Mouse (Mus musculus) hindbrain, embryonic 16.5 days (tissue): ENCODE measurements around the gene Mphosph9. TPM values are rescaled to one million over a fixed set of nuclear protein-coding genes. Genes with fewer than 3 reads are reported as not detected.
"Not testable (repeated sequence)": the region's sequence is repeated elsewhere in the genome, so short reads cannot be mapped to it uniquely, and the experiment has no call there.

Experiments
- ATAC-seq: fragments of 200-750 bp; cut with Nextera tagmentation; 2 replicates; pipeline ENCODE4 v1.8.0; 2017; ENCODE audit warnings: moderate TSS enrichment, moderate library complexity
- H3K27ac ChIP-seq: fragments of 300-500 bp; sonication (generic); 2 replicates; pipeline ENCODE4 v1.5.1; 2014; ENCODE audit warnings: low read depth, mild to moderate bottlenecking, control low read depth, low read length, moderate library complexity
- H3K27me3 ChIP-seq: fragments of 300-500 bp; sonication (generic); replicated peaks from 2 replicates; pipeline ENCODE4 v1.6.1; 2014; ENCODE audit warnings: low read length; ENCODE audit not compliant: control insufficient read depth, insufficient read depth
- H3K36me3 ChIP-seq: fragments of 300-500 bp; sonication (generic); 2 replicates; pipeline ENCODE4 v1.6.1; 2014; ENCODE audit warnings: mild to moderate bottlenecking, low read length, moderate library complexity, mixed read lengths; ENCODE audit not compliant: control insufficient read depth, insufficient read depth
- H3K4me1 ChIP-seq: fragments of 300-500 bp; sonication (generic); 2 replicates; pipeline ENCODE4 v1.6.1; 2014; ENCODE audit warnings: low read depth, low read length; ENCODE audit not compliant: control insufficient read depth, insufficient read depth
- H3K4me2 ChIP-seq: fragments of 300-500 bp; sonication (generic); 2 replicates; pipeline ENCODE4 v1.6.1; 2014; ENCODE audit warnings: mild to moderate bottlenecking, low read length, control low read depth, moderate library complexity
- H3K4me3 ChIP-seq: fragments of 300-500 bp; sonication (generic); 2 replicates; pipeline ENCODE4 v1.5.1; 2014; ENCODE audit warnings: mild to moderate bottlenecking, low read length, control low read depth, moderate library complexity
- H3K9ac ChIP-seq: fragments of 300-500 bp; sonication (generic); 2 replicates; pipeline ENCODE4 v1.6.1; 2014; ENCODE audit warnings: low read depth, mild to moderate bottlenecking, control low read depth, low read length, moderate library complexity
- H3K9me3 ChIP-seq: fragments of 300-500 bp; sonication (generic); 2 replicates; pipeline ENCODE4 v1.6.1; 2014; ENCODE audit warnings: mild to moderate bottlenecking, low read length, moderate library complexity; ENCODE audit not compliant: control insufficient read depth
- WGBS: fragments of 180-500 bp; shearing (Covaris S2); extraction: QIAGEN DNeasy Blood & Tissue Kit; methylation state at CpG from one replicate; pipeline ENCODE4 v1.1.7; 2014; 5-methylcytosine and 5-hydroxymethylcytosine counted together
- polyA plus RNA-seq: library from polyadenylated mRNA; unstranded; fragments of >200 nt; fragmentation: Nextera tagmentation; extraction: Ambion mirVana; gene quantifications from 2 replicates; pipeline ENCODE4 v1.2.1, GENCODE M21; 2015

Gene Mphosph9
- 9.1 and 9.9 TPM in 2 replicates for polyA plus RNA-seq

DNA sequence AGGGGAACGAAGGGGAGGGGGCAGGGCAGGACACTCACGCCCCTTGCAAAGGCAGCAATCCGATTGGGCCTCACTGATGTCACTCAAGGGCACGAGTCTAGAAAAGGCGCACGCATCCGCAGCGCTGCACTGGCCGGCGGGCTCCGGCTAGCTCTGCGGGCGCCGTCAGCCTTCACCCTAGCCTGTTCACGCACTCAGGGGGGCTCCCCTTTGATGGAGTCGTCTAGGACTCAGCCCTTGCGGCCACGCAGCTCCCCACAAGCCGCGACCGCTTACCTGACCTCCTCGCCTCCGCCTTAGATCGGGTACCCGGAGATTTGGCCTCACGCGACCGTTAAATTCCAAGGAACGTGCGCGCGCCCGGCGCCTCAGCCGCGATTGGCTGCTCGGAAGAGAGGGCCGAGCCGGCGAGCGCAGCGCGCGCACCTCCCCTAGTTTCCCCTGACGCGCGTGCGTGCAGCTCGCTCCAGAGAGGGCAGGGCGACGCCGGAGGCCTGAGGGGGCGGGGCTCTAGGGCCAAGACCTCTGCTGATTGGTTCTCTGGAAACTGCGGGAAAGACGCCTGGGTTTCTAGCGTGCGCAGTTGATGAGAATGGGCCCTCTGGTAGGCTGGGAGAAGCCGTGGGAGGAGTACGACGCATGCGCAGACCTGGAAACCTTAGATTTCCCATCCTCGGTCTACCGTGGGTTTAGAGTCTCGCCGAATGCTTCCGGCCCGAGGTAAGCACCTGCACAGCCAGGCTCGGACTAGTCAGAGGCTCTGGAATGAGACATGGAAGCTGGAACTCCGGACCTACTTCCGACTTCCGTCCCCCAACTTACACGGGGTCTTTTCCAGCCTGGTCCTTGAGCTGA lies at the start of gene Mphosph9, which contains the start of gene 2810006K23Rik:
Mphosph9 (minus strand) TSS at position 463 of the 855 bp plus-strand sequence.
2810006K23Rik (plus strand) TSS at position 580 of the 855 bp plus-strand sequence.
- H3K4me2 ChIP-seq = peak within 1 kb of the TSS; percentile 91
- H3K36me3 ChIP-seq = peaks cover 3% of the 10 kb centered on the region; the same call in 1 of the 2 replicates
- ATAC-seq = peak; percentile 98
- WGBS = under 1% methylated on average over 72 of the region's 72 CpGs
- H3K9ac ChIP-seq = peak within 1 kb of the TSS; percentile 85
- no peaks in the 10 kb centered on the region for H3K27me3 ChIP-seq
- peak within 1 kb of the TSS; percentile 98 for H3K27ac ChIP-seq
- no peaks in the 10 kb centered on the region for H3K9me3 ChIP-seq
- peak within 1 kb of the TSS; percentile 74 for H3K4me3 ChIP-seq
- H3K4me1 ChIP-seq = peaks cover 16% of the 10 kb centered on the region

DNA sequence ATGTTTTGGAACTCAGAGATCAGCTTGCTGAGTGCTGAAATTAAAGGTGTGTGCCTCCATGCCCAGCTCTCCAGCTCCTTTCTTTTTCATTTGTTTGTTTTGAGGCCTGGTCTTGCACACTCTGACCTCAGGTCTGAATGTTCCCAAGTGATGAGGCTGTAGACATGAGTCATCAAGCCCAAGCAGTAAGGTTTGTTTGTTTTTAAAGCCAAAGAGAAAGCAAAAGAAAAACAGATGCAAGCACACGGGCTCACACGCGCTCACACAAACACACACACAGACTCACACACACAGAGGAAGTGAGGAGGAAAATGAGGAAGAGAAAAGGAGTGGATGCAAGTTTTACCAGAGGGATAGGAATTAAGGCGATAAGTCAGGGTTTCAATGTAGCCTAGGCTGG lies 49.4 kb upstream of the Mphosph9 start:
- no peak overlapping the region for H3K4me3 ChIP-seq
- H3K27me3 ChIP-seq = no peaks in the 10 kb centered on the region
- peaks cover 42% of the 10 kb centered on the region for H3K36me3 ChIP-seq
- no peak for ATAC-seq
- no peak overlapping the region for H3K4me2 ChIP-seq
- H3K27ac ChIP-seq = no peak overlapping the region
- no peaks in the 10 kb centered on the region for H3K4me1 ChIP-seq
- no peaks in the 10 kb centered on the region for H3K9me3 ChIP-seq
- H3K9ac ChIP-seq = no peak overlapping the region
- WGBS = 95% methylated on average over 4 of the region's 4 CpGs

DNA sequence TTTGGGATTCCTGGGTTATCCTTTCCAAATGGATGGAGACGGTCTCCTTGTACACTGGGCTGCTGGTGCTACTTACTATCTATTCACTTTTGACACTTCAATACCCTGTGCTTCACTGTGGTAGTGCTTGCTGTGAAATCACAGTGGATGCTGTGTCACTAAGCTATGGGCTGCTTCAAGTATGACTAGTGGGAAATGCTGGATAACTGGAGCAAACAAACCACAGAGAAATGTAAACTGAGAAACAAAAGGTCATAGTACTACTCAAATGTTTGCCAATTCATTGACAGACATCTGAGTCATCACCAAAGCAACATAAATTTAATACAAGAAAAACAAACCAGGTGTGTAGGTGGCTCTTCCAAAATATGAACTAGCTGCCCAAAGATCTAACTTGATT lies 48.6 kb upstream of the Mphosph9 start:
- Histone ChIP-seq H3K4me3 (no peak overlapping the region), H3K36me3 (peaks cover 43% of the 10 kb centered on the region), H3K27ac (no peak overlapping the region), H3K27me3 (no peaks in the 10 kb centered on the region), H3K4me1 (no peaks in the 10 kb centered on the region), H3K9me3 (no peaks in the 10 kb centered on the region), H3K9ac (no peak overlapping the region), H3K4me2 (no peak overlapping the region)
- 94% methylated on average over 1 of the region's 1 CpGs for WGBS
- ATAC-seq = no peak

DNA sequence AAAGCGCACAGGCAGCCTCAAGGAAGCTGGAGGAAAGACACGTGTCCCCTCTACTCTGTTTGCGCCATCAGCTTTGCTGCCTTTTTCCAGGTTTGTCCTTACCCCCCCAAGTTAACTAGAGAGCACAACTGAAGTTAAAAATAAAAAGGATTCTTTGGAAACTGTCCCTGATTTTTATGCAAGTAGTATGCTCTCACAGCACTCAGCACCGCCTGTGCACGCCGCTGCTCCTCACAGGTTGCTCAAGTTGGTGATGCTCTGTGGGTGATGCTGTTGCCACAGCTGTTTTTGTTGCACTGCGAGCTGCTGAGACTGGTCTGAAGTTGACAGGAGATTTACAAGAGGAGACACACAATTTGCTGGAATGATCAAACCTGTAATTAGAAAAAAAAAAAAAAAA lies 46.5 kb upstream of the Mphosph9 start:
- no peak overlapping the region for H3K4me2 ChIP-seq
- WGBS = 98% methylated on average over 7 of the region's 7 CpGs
- H3K36me3 ChIP-seq = peaks cover 33% of the 10 kb centered on the region
- no peak overlapping the region for H3K27ac ChIP-seq
- H3K9ac ChIP-seq = no peak overlapping the region
- no peaks in the 10 kb centered on the region for H3K9me3 ChIP-seq
- H3K4me3 ChIP-seq = no peak overlapping the region
- no peaks in the 10 kb centered on the region for H3K4me1 ChIP-seq
- H3K27me3 ChIP-seq = no peaks in the 10 kb centered on the region
- no peak for ATAC-seq

DNA sequence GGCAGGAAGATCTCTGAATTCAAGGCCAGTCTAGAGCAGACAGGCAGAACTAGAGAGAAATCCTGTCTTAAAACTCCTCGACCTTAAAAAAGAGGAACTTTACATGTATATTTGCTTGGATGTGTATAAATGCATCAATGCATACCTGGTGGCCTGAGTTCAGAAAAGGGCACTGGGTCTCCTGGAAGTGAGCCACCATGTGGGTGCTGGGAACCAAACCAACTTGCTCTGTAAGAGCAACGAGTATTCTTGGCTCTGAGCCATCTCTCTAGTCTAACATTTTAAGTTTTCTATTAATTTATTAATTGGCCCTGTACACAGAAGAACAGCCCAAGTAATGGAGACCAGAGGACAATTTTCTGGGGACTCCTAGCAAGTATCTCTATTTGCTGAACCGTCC lies 38.9 kb upstream of the Mphosph9 start:
- Histone ChIP-seq H3K4me2 (no peak overlapping the region), H3K27me3 (no peaks in the 10 kb centered on the region), H3K4me1 (no peaks in the 10 kb centered on the region), H3K27ac (no peak overlapping the region), H3K9me3 (no peaks in the 10 kb centered on the region), H3K36me3 (peaks cover 5% of the 10 kb centered on the region; the same call in 1 of the 2 replicates), H3K4me3 (no peak overlapping the region), H3K9ac (no peak overlapping the region)
- ATAC-seq = no peak
- WGBS = 77% methylated on average over 3 of the region's 3 CpGs

DNA sequence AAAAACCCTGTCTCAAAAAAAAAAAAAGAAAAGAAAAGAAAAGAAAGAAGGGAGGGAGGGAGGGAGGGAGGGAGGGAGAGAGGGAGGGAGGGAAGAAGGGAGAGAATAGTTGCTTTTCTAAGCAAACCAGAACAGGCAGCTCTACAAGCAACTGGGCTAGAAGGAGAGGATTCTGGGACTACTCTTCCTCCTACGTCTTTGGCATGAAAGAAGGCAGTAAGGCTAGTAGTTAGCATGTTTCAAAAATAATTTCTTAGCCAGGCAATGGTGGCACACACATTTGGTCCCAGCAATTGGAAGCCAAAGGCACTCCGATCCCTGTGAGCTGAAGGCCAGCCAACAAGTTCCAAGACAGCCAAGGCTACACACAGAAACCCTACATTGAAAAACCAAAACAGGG lies 38.0 kb upstream of the Mphosph9 start:
- no peak for ATAC-seq
- H3K27me3 ChIP-seq = no peaks in the 10 kb centered on the region
- H3K4me1 ChIP-seq = no peaks in the 10 kb centered on the region
- no peak overlapping the region for H3K27ac ChIP-seq
- 89% methylated on average over 2 of the region's 2 CpGs for WGBS
- H3K36me3 ChIP-seq = peaks cover 3% of the 10 kb centered on the region; the same call in 1 of the 2 replicates
- H3K4me2 ChIP-seq = no peak overlapping the region
- no peak overlapping the region for H3K9ac ChIP-seq
- H3K9me3 ChIP-seq = no peaks in the 10 kb centered on the region
- H3K4me3 ChIP-seq = no peak overlapping the region

DNA sequence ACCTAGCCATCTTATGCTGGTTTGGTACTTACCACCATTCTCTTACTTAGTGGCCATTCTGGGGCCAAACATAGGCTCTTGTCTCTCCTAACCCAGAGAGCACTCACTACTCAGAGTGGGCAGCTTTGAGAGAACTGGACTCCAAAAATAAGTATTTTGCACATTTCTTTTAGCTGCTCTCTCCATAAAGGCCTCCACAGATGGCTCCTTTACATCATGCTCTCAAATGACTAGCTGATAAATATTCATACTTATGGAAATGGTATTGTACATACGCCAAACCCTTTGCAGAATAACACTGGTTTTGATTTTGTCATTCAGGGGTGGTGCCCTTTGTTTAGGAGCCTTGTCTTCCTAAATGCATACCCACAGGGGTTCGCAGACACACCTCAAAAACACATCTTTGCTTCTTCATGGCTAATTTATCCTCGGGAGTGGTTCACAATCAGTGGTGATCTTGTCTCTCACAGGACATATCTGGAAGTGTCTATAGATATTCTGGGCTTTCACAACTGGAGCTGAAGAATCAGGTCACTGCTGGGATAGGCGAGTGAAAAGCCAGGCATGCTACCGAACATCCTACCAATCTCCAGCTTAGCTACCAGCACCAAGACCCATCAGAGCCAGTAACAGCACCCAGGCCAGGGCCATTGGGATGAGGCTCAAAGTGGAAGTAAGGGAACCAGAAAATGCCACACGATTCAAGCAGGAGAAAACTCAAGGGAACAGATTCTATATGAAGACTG lies 36.6 kb upstream of the Mphosph9 start:
- Histone ChIP-seq H3K27me3 (no peaks in the 10 kb centered on the region), H3K9me3 (no peaks in the 10 kb centered on the region), H3K36me3 (no peaks in the 10 kb centered on the region), H3K9ac (no peak overlapping the region), H3K4me1 (no peaks in the 10 kb centered on the region), H3K27ac (no peak overlapping the region), H3K4me3 (no peak overlapping the region), H3K4me2 (no peak overlapping the region)
- no peak for ATAC-seq
- WGBS = 79% methylated on average over 6 of the region's 6 CpGs

DNA sequence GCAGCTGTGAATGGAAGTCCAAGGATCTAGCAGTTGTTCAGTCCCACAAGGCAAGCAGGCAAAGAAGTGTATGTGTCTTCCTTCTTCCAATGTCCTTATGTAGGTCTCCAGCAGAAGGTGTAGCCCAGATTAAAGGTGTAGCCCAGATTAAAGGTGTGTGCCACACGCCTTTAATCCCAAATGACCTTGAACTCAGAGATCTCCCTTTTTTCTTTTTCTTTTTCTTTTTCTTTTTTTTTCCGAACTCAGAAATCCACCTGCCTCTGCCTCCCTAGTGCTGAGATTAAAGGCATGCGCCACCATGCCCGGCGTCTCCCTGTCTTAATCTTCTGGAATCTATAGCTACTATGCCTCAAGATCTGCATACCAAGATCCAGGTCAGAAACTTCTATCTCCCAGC lies 35.2 kb upstream of the Mphosph9 start, which contains the start of gene Cdk2ap1:
Cdk2ap1 (minus strand) TSS at position 101 of the 400 bp plus-strand sequence.
- WGBS = 94% methylated on average over 5 of the region's 5 CpGs
- not testable (repeated sequence) for H3K27me3 ChIP-seq, H3K36me3 ChIP-seq, H3K9me3 ChIP-seq, H3K4me1 ChIP-seq, H3K4me3 ChIP-seq, H3K4me2 ChIP-seq, H3K27ac ChIP-seq, ATAC-seq, H3K9ac ChIP-seq

DNA sequence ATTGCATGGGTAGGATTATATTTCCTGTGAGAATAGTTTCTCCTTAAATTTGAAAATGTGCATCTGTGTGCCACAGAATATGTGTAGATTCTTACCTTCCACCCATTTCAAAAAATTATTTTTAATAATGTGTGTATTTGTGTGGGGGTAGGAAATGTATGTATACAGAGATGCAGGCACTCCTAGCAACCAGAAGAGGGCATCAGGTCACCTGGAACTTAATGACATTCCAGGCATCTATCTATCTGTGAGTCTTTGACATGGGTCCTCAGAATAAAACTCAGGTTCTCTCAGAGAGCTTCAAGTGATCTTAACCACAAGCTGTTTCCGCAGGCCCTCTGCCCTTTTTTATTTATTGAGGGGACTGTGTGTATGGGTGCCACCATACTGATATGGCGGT lies 31.9 kb upstream of the Mphosph9 start:
- no peak overlapping the region for H3K9ac ChIP-seq
- H3K36me3 ChIP-seq = no peaks in the 10 kb centered on the region
- H3K9me3 ChIP-seq = no peaks in the 10 kb centered on the region
- H3K27me3 ChIP-seq = no peaks in the 10 kb centered on the region
- 91% methylated on average over 2 of the region's 2 CpGs for WGBS
- H3K27ac ChIP-seq = no peak overlapping the region
- peaks cover 7% of the 10 kb centered on the region for H3K4me1 ChIP-seq
- ATAC-seq = no peak
- no peak overlapping the region for H3K4me3 ChIP-seq
- no peak overlapping the region for H3K4me2 ChIP-seq
